Mouse (Mus musculus): ENCODE data around the gene Abcb11. TPM values are rescaled to one million over a fixed set of nuclear protein-coding genes. Genes with fewer than 3 reads are reported as not detected.

Gene Abcb11
- total RNA-seq, 2 experiments from 2014 or later, result 0.34 to 16.5 TPM

DNA sequence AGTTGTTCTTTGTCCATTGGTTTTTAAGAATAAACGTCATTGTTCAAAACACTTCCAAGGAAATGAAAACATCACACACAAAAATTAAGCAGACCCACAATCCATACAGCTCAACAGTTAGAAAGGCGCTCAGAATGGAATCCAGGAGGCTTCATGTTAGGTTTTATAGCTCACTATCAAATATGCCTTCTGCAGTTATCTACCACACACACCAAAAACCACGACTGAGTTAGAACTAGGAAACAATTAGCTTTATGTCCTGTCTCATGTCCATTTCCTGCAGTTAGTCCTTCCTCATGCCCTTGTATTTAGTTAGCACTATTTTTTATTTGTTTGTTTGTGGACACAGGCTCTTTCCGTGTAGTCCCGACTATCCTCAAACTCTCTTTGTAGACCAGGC, 151.4 kb downstream of the Abcb11 start:
- DNase-seq (ENCODE audit: low spot score in 2 of 2), result no peak

DNA sequence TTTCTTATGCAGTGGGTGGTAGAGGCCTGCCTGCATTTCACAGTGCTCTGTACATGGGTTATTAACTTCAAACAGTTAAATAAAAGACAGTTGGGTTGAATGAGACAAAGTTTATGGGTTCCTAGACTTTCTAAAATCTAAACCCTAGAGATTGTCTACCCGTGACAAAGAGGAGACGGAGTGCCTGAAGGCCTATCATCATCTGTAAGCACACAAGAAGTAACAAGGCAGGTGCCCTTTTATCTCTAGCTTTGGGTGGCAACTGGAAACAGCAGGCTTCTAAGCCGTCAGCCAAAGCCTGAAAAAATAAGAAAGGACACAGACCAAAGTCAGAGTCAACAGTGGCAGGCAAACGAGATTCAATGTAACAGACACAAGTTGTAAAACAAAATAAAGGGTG, 153.2 kb downstream of the Abcb11 start:
- no peak for DNase-seq (ENCODE audit: low spot score in 2 of 2)

DNA sequence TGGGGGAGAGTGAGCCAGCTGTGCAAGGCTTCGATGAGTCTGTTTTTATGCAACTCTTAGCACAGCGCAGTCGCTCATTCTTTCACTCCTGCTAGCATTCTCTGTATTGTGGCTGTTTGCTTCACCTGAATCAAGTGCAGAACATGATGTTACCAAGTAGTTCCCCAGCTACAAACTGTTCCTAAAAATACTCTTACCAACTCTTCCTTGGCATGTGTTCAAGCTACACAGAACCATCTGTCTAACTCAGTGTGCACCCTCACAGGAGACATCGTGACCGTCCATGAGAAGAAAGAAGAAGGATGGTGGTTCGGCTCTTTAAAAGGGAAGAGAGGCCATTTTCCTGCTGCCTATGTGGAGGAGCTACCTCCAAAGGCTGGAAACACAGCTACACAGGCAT, 153.7 kb downstream of the Abcb11 start:
- DNase-seq (ENCODE audit: low spot score in 2 of 2), result no peak

Other genes with a start within 250 kb of the Abcb11 start
- 10 to 100 TPM in 1 of 2 experiments, 1 to 10 TPM in 1; 7.2 to 10.7 TPM for gene Nostrin, start 206.8 kb downstream of the Abcb11 start, total RNA-seq (2021)
- gene Spc25, start 136.4 kb downstream of the Abcb11 start, total RNA-seq (2021), result 10 to 100 TPM; 25.4 to 27.7 TPM
- gene G6pc2, start 131.5 kb downstream of the Abcb11 start, total RNA-seq (2021), result 1 to 10 TPM in 1 of 2 experiments, not detected in 1; 5.2 TPM
- gene Dhrs9, start 37.8 kb upstream of the Abcb11 start, total RNA-seq (2021), result 1 to 10 TPM in 1 of 2 experiments, under 1 TPM in 1; 0.78 to 1.4 TPM
- gene Lrp2, start 243.4 kb upstream of the Abcb11 start, total RNA-seq (2021), result 10 to 100 TPM in 1 of 2 experiments, 1 to 10 TPM in 1; 2.0 to 40.1 TPM